Mouse (Mus musculus): Measurements from ENCODE around the gene Hdac4.

- TF ChIP-seq CTCF (IDR thresholded peaks at IDR 0.05; ENCODE audit: extremely low read depth, insufficient read depth, low read length) (no peak), POLR2A (IDR thresholded peaks at IDR 0.05; ENCODE audit: extremely low read depth, insufficient read depth, low read length) (no peak)
Measured at GRCm38 (mm10) chr1:92116169-92116568, 79.3 kb downstream of the Hdac4 start.
